In the genomic region with DNA sequence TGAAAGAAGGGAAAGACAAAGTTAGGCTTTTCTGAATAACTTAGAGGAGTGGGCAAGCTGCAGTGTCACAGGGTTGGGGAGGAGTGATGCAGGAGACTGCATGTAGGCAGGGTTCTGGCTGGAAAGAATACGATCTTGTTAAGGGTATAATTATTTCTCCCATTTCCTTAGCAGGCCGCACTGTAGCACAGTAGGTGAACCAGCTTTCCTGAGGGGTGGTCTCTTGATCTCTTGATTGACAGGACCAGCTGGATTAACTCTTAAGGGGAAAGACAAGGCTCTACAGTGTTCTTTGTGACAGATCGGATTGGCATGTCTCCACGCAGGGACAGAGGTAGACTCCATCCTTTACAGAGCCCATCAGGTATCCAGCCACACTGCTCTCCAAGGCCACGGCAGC, we compare ENCODE assay signal across 29 mouse cellular contexts. TPM values are rescaled to one million over a fixed set of nuclear protein-coding genes. Genes with fewer than 3 reads are reported as not detected.
DNase-seq lines count a peak whose midpoint lies in the region; ATAC-seq and TF ChIP-seq lines count a peak whose summit lies in the region.
"Had no signal": no experiment of that assay in that cellular context is flagged by ENCODE, and none has a peak within 500 bp of the region (broad histone marks: within the 10 kb centered on the region; RNA-seq: fewer than 3 reads in every experiment).

No protein-coding gene starts in this region.

- no peak for TF ChIP-seq CTCF in hindbrain, postnatal 0 days (IDR thresholded peaks at IDR 0.05; ENCODE audit: low read depth)

- H3K27ac ChIP-seq in hindbrain, embryonic 10.5 days = peak overlapping the region; percentile 74
- no peak overlapping the region for H3K27ac ChIP-seq in hindbrain, postnatal 0 days
- no peak overlapping the region for H3K27ac ChIP-seq in forebrain, embryonic 12.5 days
- no peak overlapping the region for H3K27ac ChIP-seq in midbrain, embryonic 13.5 days
- H3K27ac ChIP-seq in kidney, embryonic 15.5 days = no peak overlapping the region
- H3K27ac ChIP-seq: embryonic facial prominence, embryonic 15.5 days; heart, adult 2 months; heart, embryonic 13.5 days; liver, embryonic 12.5 days; stomach, postnatal 0 days had no signal

- peaks cover 17% of the 10 kb centered on the region for H3K4me1 ChIP-seq in hindbrain, embryonic 10.5 days (replicated peaks)
- no peaks in the 10 kb centered on the region for H3K4me1 ChIP-seq in hindbrain, postnatal 0 days (ENCODE audit: insufficient read depth, low read length)
- peaks cover 13% of the 10 kb centered on the region for H3K4me1 ChIP-seq in forebrain, embryonic 12.5 days
- peaks cover 11% of the 10 kb centered on the region for H3K4me1 ChIP-seq in midbrain, embryonic 13.5 days (replicated peaks)
- no peaks in the 10 kb centered on the region for H3K4me1 ChIP-seq in kidney, embryonic 15.5 days
- H3K4me1 ChIP-seq: embryonic facial prominence, embryonic 15.5 days; heart, embryonic 13.5 days; liver, embryonic 12.5 days; megakaryocyte, embryonic 14.5 days had no signal

- H3K4me3 ChIP-seq in hindbrain, embryonic 10.5 days = no peak overlapping the region
- no peak overlapping the region for H3K4me3 ChIP-seq in hindbrain, postnatal 0 days (ENCODE audit: low read length)
- no peak overlapping the region for H3K4me3 ChIP-seq in forebrain, embryonic 12.5 days (replicated peaks)
- no peak overlapping the region for H3K4me3 ChIP-seq in midbrain, embryonic 13.5 days (replicated peaks)
- no peak overlapping the region for H3K4me3 ChIP-seq in kidney, embryonic 15.5 days (replicated peaks)
- H3K4me3 ChIP-seq: embryonic facial prominence, embryonic 10.5 days; embryonic facial prominence, embryonic 15.5 days; heart, adult 2 months; heart, embryonic 13.5 days; hindbrain, embryonic 15.5 days; liver, embryonic 12.5 days; megakaryocyte, embryonic 14.5 days had no signal

- no peak for DNase-seq in hindbrain, embryonic 10.5 days (ENCODE audit: low spot score)
- no peak for DNase-seq in hindbrain, postnatal 0 days (ENCODE audit: low spot score)
- DNase-seq in R1 (ENCODE audit: low read depth, low spot score) = peak; percentile 35
- no peak for DNase-seq in cerebellum, adult 8-10 months
- DNase-seq: adrenal gland, adult 8-10 months; cerebellum, adult 11 months; cerebellum, adult 9-11 months; gastrocnemius, postnatal 36 days; heart, adult 2 months; heart, postnatal 10 days; kidney, adult 18-20 months; kidney, postnatal 4 days; left cerebral cortex, postnatal 4 days; liver, postnatal 0 days; lung, postnatal 36 days; right cerebral cortex, postnatal 4 days; thymus, adult 18-20 months; thymus, postnatal 25 days had no signal

- ATAC-seq in hindbrain, postnatal 0 days = no peak
- ATAC-seq in forebrain, embryonic 12.5 days (ENCODE audit: low FRiP score) = peak; percentile 37; the same call in 1 of the 2 replicates
- peak; percentile 62; the same call in 1 of the 2 replicates for ATAC-seq in midbrain, embryonic 13.5 days
- ATAC-seq in kidney, embryonic 15.5 days (replicated peaks; ENCODE audit: low FRiP score) = no peak
- ATAC-seq: CD4-positive, CD25-positive, alpha-beta regulatory T cell, adult 4 months; liver, embryonic 12.5 days; liver, postnatal 0 days had no signal

- WGBS in hindbrain, embryonic 10.5 days = 39% methylated on average over 5 of the region's 5 CpGs
- WGBS in hindbrain, postnatal 0 days = 45% methylated on average over 5 of the region's 5 CpGs
- 17% methylated on average over 5 of the region's 5 CpGs for WGBS in forebrain, embryonic 12.5 days
- WGBS in midbrain, embryonic 13.5 days = 21% methylated on average over 5 of the region's 5 CpGs
- 78% methylated on average over 5 of the region's 5 CpGs for WGBS in kidney, embryonic 15.5 days

- H3K9me3 ChIP-seq in hindbrain, embryonic 10.5 days = no peaks in the 10 kb centered on the region; the same call in 1 of the 2 replicates
- H3K9me3 ChIP-seq in hindbrain, postnatal 0 days (ENCODE audit: low read length) = no peaks in the 10 kb centered on the region
- H3K9me3 ChIP-seq in forebrain, embryonic 12.5 days = no peaks in the 10 kb centered on the region; the same call in 1 of the 2 replicates
- no peaks in the 10 kb centered on the region for H3K9me3 ChIP-seq in midbrain, embryonic 13.5 days
- no peaks in the 10 kb centered on the region for H3K9me3 ChIP-seq in kidney, embryonic 15.5 days (replicated peaks)
- H3K9me3 ChIP-seq: embryonic facial prominence, embryonic 10.5 days; embryonic facial prominence, embryonic 15.5 days; heart, embryonic 13.5 days; hindbrain, embryonic 15.5 days; liver, embryonic 12.5 days had no signal

- no peak overlapping the region for H3K4me2 ChIP-seq in hindbrain, postnatal 0 days (ENCODE audit: low read depth, low read length)
- no peak overlapping the region for H3K4me2 ChIP-seq in forebrain, embryonic 12.5 days
- no peak overlapping the region for H3K4me2 ChIP-seq in midbrain, embryonic 13.5 days (replicated peaks)
- no peak overlapping the region for H3K4me2 ChIP-seq in kidney, embryonic 15.5 days
- H3K4me2 ChIP-seq: embryonic facial prominence, embryonic 15.5 days; heart, embryonic 13.5 days; liver, embryonic 12.5 days had no signal

- no peaks in the 10 kb centered on the region for H3K36me3 ChIP-seq in hindbrain, embryonic 10.5 days
- H3K36me3 ChIP-seq in hindbrain, postnatal 0 days (ENCODE audit: insufficient read depth, low read length) = no peaks in the 10 kb centered on the region
- H3K36me3 ChIP-seq in forebrain, embryonic 12.5 days (replicated peaks) = no peaks in the 10 kb centered on the region
- H3K36me3 ChIP-seq in midbrain, embryonic 13.5 days = no peaks in the 10 kb centered on the region
- no peaks in the 10 kb centered on the region for H3K36me3 ChIP-seq in kidney, embryonic 15.5 days
- H3K36me3 ChIP-seq: embryonic facial prominence, embryonic 10.5 days; embryonic facial prominence, embryonic 15.5 days; heart, embryonic 13.5 days; hindbrain, embryonic 15.5 days; liver, embryonic 12.5 days had no signal

- no peak overlapping the region for H3K9ac ChIP-seq in hindbrain, postnatal 0 days (replicated peaks; ENCODE audit: low read length)
- no peak overlapping the region for H3K9ac ChIP-seq in forebrain, embryonic 12.5 days
- no peak overlapping the region for H3K9ac ChIP-seq in midbrain, embryonic 13.5 days (replicated peaks)
- no peak overlapping the region for H3K9ac ChIP-seq in kidney, embryonic 15.5 days
- H3K9ac ChIP-seq: embryonic facial prominence, embryonic 15.5 days; heart, embryonic 13.5 days; hindbrain, embryonic 15.5 days; liver, embryonic 12.5 days; liver, postnatal 0 days had no signal

- H3K27me3 ChIP-seq in hindbrain, embryonic 10.5 days (ENCODE audit: insufficient read depth, poor library complexity, severe bottlenecking) = no peaks in the 10 kb centered on the region
- no peaks in the 10 kb centered on the region for H3K27me3 ChIP-seq in hindbrain, postnatal 0 days (ENCODE audit: insufficient read depth, low read length)
- 0 out of 2 replicates have a peak, but pooled peaks cover 3% of the 10 kb centered on the region for H3K27me3 ChIP-seq in forebrain, embryonic 12.5 days
- no peaks in the 10 kb centered on the region for H3K27me3 ChIP-seq in midbrain, embryonic 13.5 days
- no peaks in the 10 kb centered on the region for H3K27me3 ChIP-seq in kidney, embryonic 15.5 days
- H3K27me3 ChIP-seq: embryonic facial prominence, embryonic 15.5 days; heart, embryonic 13.5 days; hindbrain, embryonic 15.5 days; liver, embryonic 12.5 days; megakaryocyte, embryonic 14.5 days had no signal

RNA-seq across cellular contexts. Expression of a gene that starts 54.5 kb away (rescaled TPM):
- 92.9 and 123 TPM in 2 replicates for polyA plus RNA-seq in hindbrain, embryonic 10.5 days (2016; fragmentation: Nextera tagmentation; extraction: Ambion mirVana)
- total RNA-seq in hindbrain, postnatal 0 days (2014; rRNA removed) = 89.3 and 99.4 TPM in 2 replicates
- 112 and 114 TPM in 2 replicates for polyA plus RNA-seq in hindbrain, postnatal 0 days (2015; fragmentation: Nextera tagmentation; extraction: Ambion mirVana)
- polyA plus RNA-seq in forebrain, embryonic 12.5 days (2016; fragmentation: Nextera tagmentation; extraction: Ambion mirVana) = 40.4 and 44.8 TPM in 2 replicates
- polyA plus RNA-seq in midbrain, embryonic 13.5 days (2015; fragmentation: Nextera tagmentation; extraction: Ambion mirVana) = 43.4 and 45.1 TPM in 2 replicates
- 118 and 130 TPM in 2 replicates for polyA plus RNA-seq in kidney, embryonic 15.5 days (2015; fragmentation: Nextera tagmentation; extraction: Ambion mirVana)

Comparison
In these comparisons a context has a peak if more than half of its experiments do, and no peak if none do; other contexts are left out.
1. ATAC-seq: peak in forebrain, embryonic 12.5 days (single experiment) and midbrain, embryonic 13.5 days (single experiment); none in hindbrain, postnatal 0 days (single experiment) and kidney, embryonic 15.5 days (single experiment).